In the genomic region with DNA sequence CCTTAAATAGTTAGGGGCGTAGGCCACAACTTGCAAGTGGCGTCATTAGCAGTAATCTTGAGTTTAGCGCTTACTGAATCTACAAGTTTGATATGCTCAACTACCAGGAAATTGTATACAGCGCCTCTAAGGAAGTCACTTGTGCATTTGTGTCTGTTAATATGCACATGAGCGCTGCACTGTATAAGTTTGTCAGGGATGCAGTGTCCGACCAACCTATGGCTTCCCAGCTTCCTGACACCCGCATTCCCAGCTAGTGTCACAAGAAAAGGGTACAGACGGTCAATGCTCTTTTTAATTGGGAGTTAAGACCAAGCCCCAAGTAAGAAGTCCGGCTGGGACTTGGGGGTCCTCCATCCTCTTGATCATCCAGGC, we compare ENCODE assay signal across 8 mouse cellular contexts. TPM values are rescaled to one million over a fixed set of nuclear protein-coding genes. Genes with fewer than 3 reads are reported as not detected.
A peak's percentile ranks its signal among the peaks of the same experiment; 100 is the strongest.
DNase-seq lines count a peak whose midpoint lies in the region; ATAC-seq and TF ChIP-seq lines count a peak whose summit lies in the region.

No protein-coding gene starts in this region.

- 15% methylated on average over 9 of the region's 9 CpGs for WGBS in liver, embryonic 12.5 days (ENCODE audit: insufficient replicate concordance)

- peak; percentile 15 for DNase-seq in adrenal gland, adult 2 months
- DNase-seq in adrenal gland, postnatal 4 days (ENCODE audit: low spot score in 2 of 2) = no peak
- DNase-seq in testis, postnatal 10 days (ENCODE audit: low spot score) = no peak
- no peak for DNase-seq in ovary, postnatal 14 days (ENCODE audit: low spot score)
- DNase-seq in Muller cell, postnatal 12 days (ENCODE audit: inconsistent ontology term) = no peak
- no peak for DNase-seq in frontal cortex, postnatal 14 days (ENCODE audit: low spot score in 2 of 2)

- TF ChIP-seq POLR2A in testis, adult 2 months (IDR thresholded peaks at IDR 0.05; ENCODE audit: control insufficient read depth, low read depth, low read length) = no peak

- H3K27me3 ChIP-seq in testis, adult 2 months (ENCODE audit: control insufficient read depth, insufficient read depth, low read length) = peaks cover 6% of the 10 kb centered on the region; the same call in 1 of the 2 replicates
- H3K27me3 ChIP-seq in liver, embryonic 12.5 days (replicated peaks) = peaks cover 81% of the 10 kb centered on the region

- no peaks in the 10 kb centered on the region for H3K36me3 ChIP-seq in testis, adult 2 months (ENCODE audit: control insufficient read depth, insufficient read depth, low read length)
- no peaks in the 10 kb centered on the region for H3K36me3 ChIP-seq in liver, embryonic 12.5 days

- H3K4me2 ChIP-seq in liver, embryonic 12.5 days = peak overlapping the region; percentile 53

- H3K9me3 ChIP-seq in liver, embryonic 12.5 days (replicated peaks) = no peaks in the 10 kb centered on the region

- ATAC-seq in liver, embryonic 12.5 days = no peak

- no peak for TF ChIP-seq CTCF in testis, adult 2 months (IDR thresholded peaks at IDR 0.05; ENCODE audit: control insufficient read depth, insufficient read depth, insufficient replicate concordance, low read depth, low read length)

- peaks cover 14% of the 10 kb centered on the region for H3K4me1 ChIP-seq in testis, adult 2 months (ENCODE audit: control insufficient read depth, insufficient read depth, low read length)
- H3K4me1 ChIP-seq in liver, embryonic 12.5 days = 0 out of 2 replicates have a peak, but pooled peaks cover 8% of the 10 kb centered on the region

- no peak overlapping the region for H3K27ac ChIP-seq in testis, adult 2 months (ENCODE audit: control insufficient read depth, insufficient read depth, low read depth, low read length)
- H3K27ac ChIP-seq in liver, embryonic 12.5 days = no peak overlapping the region

- H3K9ac ChIP-seq in liver, embryonic 12.5 days = peak overlapping the region; percentile 41; the same call in 1 of the 2 replicates

- peak overlapping the region; percentile 65; the same call in 1 of the 2 replicates for H3K4me3 ChIP-seq in testis, adult 2 months (ENCODE audit: control insufficient read depth, low read depth, low read length)
- H3K4me3 ChIP-seq in liver, embryonic 12.5 days = peak overlapping the region; percentile 53

RNA-seq across cellular contexts. Expression of a gene that starts 1.9 kb away (rescaled TPM):
- 10 to 100 TPM; 13.9 to 14.7 TPM for total RNA-seq in adrenal gland, adult 2 months (2021)
- polyA plus RNA-seq in adrenal gland, adult 2 months (2012; rRNA removed) = 15.6 and 21.5 TPM in 2 replicates
- 10 to 100 TPM; 18.5 to 21.3 TPM for total RNA-seq in adrenal gland, postnatal 4 days (2021)
- 0.04 and 0.13 TPM in 2 replicates for polyA plus RNA-seq in testis, adult 2 months (2012; rRNA removed)
- polyA plus RNA-seq in liver, embryonic 12.5 days (2016; fragmentation: Nextera tagmentation; extraction: Ambion mirVana) = 6.7 TPM in 2 replicates
